Mouse (Mus musculus) thymus, adult 18-20 months (tissue): Measurements from ENCODE around the gene Nup107.

Experiments
- DNase-seq, 2 experiments: peaks; one replicate each; pipeline ENCODE4 v3.0.0; 2022; ENCODE audit warnings: mixed read lengths in 2 of 2

The Nup107 gene

DNA sequence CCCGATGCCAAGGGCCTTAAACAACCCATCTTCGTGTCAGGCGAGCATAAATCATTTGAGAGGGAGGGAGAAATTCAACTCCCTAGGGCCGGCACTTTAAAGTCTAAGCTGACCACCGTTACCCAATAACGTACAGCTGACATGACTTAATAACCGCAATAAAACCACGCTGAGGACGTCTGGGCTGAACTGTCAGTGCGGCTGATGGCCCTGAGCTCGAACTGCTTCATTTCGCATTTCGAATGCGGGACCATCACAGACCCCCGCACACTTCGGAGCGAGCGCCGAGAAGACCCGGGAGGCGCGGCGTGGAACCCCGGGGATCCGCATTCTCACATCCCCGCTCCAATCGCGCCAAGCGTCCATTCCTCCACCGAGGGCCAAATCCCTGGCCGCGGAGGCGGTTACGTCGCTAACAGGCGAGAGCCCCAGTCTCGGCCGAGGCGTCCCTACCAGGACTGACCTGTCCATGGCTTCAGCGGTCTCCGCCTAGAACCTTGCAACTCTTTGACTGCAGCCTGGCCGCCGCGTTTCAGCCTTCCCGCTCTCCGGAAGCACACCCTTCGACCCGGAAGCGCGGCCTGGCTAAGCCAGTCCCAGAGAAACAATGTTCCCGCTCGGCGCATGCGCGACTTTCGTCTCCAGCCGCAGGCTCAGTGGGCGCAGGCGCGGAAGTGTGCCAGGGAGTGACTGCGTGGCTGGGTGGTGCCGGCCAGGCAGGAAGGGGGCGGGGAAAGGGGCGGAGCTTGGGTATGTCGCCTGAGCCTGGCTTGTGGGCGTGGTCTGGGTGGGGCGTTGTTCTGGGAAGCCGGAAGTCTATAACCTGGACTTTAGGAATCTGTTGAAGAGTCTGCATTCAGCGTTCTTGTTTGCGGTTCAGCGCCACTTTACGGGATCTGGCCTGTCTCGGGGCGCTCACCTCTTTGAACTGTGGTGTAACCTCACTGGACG is at the start of gene Nup107:
Nup107 (minus strand) TSS at position 565 of the 951 bp plus-strand sequence.
- DNase-seq, result peak; percentile 100

DNA sequence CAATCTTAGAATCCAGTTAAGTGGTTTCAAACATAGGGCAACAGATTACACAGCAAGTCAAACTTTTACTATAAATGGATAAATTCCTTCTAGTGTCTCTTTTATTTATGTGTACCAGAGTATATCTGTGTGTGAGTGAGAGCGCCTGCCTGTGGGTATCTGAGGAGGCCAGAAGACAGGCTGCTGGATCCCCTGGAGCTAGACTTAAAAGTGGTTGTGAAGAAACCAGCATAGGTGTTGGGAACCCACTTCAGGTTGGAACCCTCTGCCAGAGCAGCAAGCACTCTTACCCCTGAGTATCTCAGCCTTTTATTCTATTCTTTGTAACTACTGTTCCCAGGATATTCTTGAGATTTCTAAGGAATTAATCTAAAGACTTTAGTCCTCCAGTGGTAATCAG is 49.3 kb upstream of the Nup107 start:
- no peak for DNase-seq

- no peak for DNase-seq
Observed at GRCm38 (mm10) chr10:117840431-117840995, 48.0 kb upstream of the Nup107 start.

GRCm38 (mm10) chr10:117839737-117840136 is 47.2 kb upstream of the Nup107 start:
- no peak for DNase-seq

GRCm38 (mm10) chr10:117838924-117839323 is 46.4 kb upstream of the Nup107 start:
- no peak for DNase-seq

DNA sequence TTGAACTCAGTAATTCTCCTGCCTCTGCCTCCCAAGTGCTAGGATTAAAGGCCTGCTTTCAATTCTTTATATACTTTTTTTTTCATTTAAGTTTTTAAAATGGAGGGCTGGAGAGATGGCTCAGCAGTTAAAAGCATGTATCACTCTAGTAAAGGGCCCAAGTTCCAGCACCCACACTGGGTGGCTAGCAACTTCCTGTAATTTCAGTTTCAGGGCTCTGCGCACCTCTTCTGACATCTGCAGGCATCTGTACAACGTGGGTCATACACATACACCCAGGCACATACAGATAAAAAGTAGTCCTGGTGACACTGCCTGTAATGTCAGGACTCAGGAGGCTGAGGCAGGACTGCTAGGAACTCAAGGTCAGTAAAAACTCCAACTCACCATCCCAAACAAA is 43.8 kb upstream of the Nup107 start:
- no peak for DNase-seq

GRCm38 (mm10) chr10:117835453-117835852 is 42.9 kb upstream of the Nup107 start:
- no peak for DNase-seq

DNA sequence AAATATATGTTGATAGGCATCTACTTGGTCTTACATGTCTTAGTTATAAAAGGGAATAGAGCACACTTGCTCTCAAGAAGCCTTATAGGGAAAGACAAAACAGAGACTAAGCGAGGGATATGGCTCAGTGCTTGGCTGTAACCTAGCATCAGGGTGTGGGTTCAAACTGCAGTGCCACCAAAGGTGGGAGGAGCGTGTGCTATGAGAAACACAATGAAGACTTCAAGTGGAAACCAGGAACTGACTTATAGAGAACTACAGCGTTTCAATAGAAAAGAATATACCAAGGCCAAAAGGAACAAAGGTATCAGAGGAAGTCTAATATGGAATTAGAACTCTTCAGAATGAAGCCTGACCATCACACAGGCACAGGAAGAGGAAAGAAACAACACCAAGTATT is 38.3 kb upstream of the Nup107 start:
- no peak for DNase-seq

- no peak for DNase-seq
Observed at GRCm38 (mm10) chr10:117829472-117830155, 37.1 kb upstream of the Nup107 start.

GRCm38 (mm10) chr10:117829022-117829421 is 36.5 kb upstream of the Nup107 start:
- no peak for DNase-seq

DNA sequence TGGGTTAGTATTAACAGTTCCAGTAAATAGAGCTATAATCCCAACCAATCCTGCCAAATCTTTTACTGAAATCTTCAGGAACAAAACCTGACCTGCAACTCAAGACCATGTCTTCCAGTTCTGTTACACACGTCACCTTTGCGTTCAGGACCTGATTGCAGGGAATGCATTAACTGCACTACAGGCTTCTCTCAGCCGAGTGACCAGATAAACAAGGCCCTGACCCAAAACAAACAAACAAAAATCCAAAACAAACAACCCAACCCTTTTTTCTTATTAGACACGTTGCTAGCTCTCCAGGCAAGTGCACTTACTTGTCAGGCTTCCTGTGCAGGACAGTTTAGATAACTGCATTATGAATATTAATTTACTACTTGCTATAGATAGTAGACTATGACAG is 36.0 kb upstream of the Nup107 start:
- DNase-seq, result no peak

GRCm38 (mm10) chr10:117824647-117825046 is 32.1 kb upstream of the Nup107 start:
- no peak for DNase-seq

DNA sequence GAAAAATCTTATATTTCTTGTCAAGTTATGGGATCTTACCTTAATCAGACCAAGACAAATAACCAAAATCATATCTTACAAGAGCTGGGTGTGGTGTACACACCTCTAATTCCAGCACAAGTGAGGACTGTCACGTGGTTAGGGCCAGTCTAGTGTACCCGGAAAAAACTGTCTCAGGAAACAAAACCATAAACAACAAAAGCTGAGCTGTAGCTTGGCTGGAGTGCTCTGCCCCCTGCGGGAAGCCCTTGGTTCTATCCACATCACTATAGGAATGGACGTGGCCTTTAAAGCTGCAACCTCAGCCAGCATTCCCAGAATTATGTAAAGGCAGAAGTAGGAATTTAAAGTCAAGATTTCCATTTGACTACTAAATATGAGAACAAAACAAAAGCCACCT is 31.6 kb upstream of the Nup107 start:
- no peak for DNase-seq

DNA sequence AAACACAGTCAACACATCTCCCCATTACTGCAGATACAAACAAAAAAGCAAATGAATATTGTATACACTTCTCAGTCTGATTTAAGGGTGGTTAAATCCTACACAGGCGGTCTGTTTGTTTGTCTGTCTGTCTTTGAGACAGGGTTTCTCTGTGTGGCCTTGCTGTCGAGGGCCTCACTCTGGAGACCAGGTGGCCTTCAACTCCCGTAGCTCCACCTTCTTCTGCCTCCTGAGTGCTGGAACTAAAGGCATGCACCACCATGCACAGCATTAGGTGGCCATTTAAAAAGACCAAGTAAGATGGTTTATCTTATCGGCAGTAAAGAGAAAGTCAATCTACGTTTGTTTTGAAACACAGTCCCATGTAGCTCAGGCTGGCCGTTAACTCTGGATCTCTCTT is 30.8 kb upstream of the Nup107 start:
- DNase-seq, result no peak

DNA sequence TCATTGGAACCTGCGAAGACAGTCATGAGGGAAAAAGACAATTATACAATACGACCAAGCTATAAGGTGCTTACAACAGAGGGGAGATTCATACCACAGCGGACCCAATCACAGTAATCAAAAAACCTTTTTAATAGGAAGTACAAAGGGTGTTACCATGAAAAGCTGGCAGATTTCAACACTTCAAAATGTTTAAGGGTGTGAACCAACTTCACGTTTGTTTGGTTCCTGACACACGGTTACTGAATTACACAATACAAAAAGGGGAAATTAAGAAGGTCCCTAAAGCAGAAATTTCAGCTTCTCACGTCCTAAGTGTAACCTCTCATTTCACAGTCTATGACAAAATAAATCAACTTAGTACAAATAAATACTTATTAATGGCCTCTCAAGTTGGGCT is 26.1 kb upstream of the Nup107 start:
- DNase-seq, result no peak

- DNase-seq, result no peak
Observed at GRCm38 (mm10) chr10:117816721-117817120, 24.2 kb upstream of the Nup107 start.

GRCm38 (mm10) chr10:117812501-117812900 is 20.0 kb upstream of the Nup107 start:
- DNase-seq, result no peak

DNA sequence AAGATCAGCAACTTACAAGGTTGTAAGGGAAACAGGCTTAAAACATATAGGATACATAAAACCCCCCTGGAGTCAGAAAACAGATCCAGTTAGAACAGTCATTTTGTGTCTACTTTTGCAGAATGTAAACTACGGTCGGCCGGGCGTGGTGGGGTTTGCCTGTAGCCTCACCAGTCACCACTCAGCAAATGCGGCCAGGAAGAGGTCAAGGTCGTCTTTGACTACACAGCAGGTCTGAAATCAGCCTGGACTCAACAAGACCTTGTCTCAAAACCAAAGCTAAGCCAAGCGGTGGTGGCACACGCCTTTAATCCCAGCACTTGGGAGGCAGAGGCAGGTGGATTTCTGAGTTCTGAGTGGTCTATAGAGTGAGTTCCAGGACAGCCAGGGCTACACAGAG is 19.1 kb upstream of the Nup107 start:
- no peak for DNase-seq

DNA sequence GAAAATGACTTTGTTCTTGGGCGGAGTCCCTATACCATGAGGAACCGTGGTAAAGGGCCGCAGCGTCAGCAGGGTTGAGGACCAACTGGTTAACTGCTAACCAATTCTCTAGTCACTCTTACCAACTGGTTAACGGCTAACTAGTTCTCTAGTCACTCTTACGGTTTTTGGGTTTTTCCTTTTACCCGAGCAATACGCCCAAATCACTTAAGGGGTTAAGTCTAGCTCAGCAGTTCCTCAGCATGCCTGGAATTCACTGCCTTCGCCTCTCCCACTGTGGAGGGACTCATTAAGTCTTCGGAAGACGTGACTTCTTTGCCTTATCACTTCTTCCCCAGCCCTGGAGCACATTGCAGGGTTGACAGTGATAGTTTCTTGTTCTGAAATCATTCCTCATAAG is 18.0 kb upstream of the Nup107 start:
- no peak for DNase-seq

GRCm38 (mm10) chr10:117808068-117808467 is 15.6 kb upstream of the Nup107 start:
- DNase-seq, result no peak

GRCm38 (mm10) chr10:117805919-117806318 is 13.4 kb upstream of the Nup107 start:
- no peak for DNase-seq

- DNase-seq, result no peak
Observed at GRCm38 (mm10) chr10:117803870-117804850, 11.7 kb upstream of the Nup107 start.

- DNase-seq, result no peak
Observed at GRCm38 (mm10) chr10:117801886-117802285, 9.4 kb upstream of the Nup107 start.
